Mouse (Mus musculus): Measurements from ENCODE around the gene Dpm3.

- TF ChIP-seq CTCF (IDR thresholded peaks at IDR 0.05; ENCODE audit: extremely low read depth, insufficient read depth, insufficient read length, insufficient replicate concordance): no peak
- no peak for TF ChIP-seq POLR2A (IDR thresholded peaks at IDR 0.05; ENCODE audit: low read depth, low read length)
Observed at GRCm38 (mm10) chr3:89233562-89234110, 25.5 kb upstream of the Dpm3 start.

All from spleen, adult 2 months (tissue).